Mouse (Mus musculus): ENCODE measurements at regions not wholly inside any gene's neighbourhood (a gene's known extent, or its start where the extent isn't known, plus 50 kb on each side); places are given as distances from the start of the nearest gene placed in this dataset.

DNA sequence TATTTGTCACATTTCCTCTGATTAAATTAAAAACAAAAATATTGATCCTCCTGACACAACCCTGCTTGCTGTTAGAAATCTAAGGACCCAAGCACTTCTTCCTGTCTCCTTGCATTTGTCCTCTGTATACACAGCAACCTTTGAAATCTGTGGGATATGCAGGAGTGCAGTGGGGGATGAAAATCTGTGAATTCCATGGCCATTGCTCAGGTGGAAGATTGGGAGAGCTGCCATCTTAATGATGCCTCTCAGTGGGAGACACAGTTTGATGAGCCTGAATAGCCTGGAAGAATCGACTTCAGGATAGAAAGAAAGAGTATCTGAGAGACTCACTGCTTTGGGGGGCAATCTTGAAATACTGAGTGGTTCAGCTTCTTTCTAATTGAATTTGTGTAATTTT is 147.0 kb upstream of the Fign start:
- Histone ChIP-seq H3K36me3 (ENCODE audit: poor library complexity, severe bottlenecking) (no peaks in the 10 kb centered on the region), H3K9me3 (replicated peaks) (no peaks in the 10 kb centered on the region), H3K4me1 (no peaks in the 10 kb centered on the region), H3K9ac (no peak overlapping the region), H3K27ac (no peak overlapping the region), H3K4me3 (no peak overlapping the region), H3K4me2 (no peak overlapping the region), H3K27me3 (no peaks in the 10 kb centered on the region)
- peak; percentile 30; the same call in 1 of the 2 replicates for ATAC-seq
- WGBS, result 17% methylated on average over 1 of the region's 1 CpGs
